Mouse (Mus musculus) olfactory bulb, adult 2 months (tissue): ENCODE data around the gene Mtcl1.

Experiments
- CTCF ChIP-seq: fragments of 200-500 bp; IDR thresholded peaks from 2 replicates; pipeline ENCODE4 v1.5.1; 2012; ENCODE audit warnings: low read depth, mild to moderate bottlenecking, low read length, moderate library complexity; ENCODE audit not compliant: insufficient read depth
- POLR2A ChIP-seq: fragments of 200-500 bp; IDR thresholded peaks from 2 replicates; pipeline ENCODE4 v1.6.1; 2012; ENCODE audit warnings: mild to moderate bottlenecking, low read depth, low read length, moderate library complexity; ENCODE audit not compliant: insufficient read depth

GRCm38 (mm10) chr17:66341670-66342069 lies 107.9 kb downstream of the Mtcl1 start:
- TF ChIP-seq POLR2A = no peak
- no peak for TF ChIP-seq CTCF
